Mouse (Mus musculus) left cerebral cortex, postnatal 4 days (tissue): Measurements from ENCODE around the gene Klf4. TPM values are rescaled to one million over a fixed set of nuclear protein-coding genes. Genes with fewer than 3 reads are reported as not detected.
A peak's percentile ranks its signal among the peaks of the same experiment; 100 is the strongest.

Experiments used
- DNase-seq: peaks from one replicate; pipeline ENCODE4 v3.0.0-alpha.2; 2022
- intact Hi-C: fragments of 180-260 bp; cut with DNase I; formaldehyde crosslinking; loops from one replicate; pipeline ENCODE4 v1.15.1; 2025
- total RNA-seq, 2 experiments: library from RNA; stranded (reverse); gene quantifications; 2 replicates each; pipeline ENCODE4 v1.2.3; 2021

Klf4 gene
- total RNA-seq, result 1 to 10 TPM; 5.1 to 5.8 TPM

DNA sequence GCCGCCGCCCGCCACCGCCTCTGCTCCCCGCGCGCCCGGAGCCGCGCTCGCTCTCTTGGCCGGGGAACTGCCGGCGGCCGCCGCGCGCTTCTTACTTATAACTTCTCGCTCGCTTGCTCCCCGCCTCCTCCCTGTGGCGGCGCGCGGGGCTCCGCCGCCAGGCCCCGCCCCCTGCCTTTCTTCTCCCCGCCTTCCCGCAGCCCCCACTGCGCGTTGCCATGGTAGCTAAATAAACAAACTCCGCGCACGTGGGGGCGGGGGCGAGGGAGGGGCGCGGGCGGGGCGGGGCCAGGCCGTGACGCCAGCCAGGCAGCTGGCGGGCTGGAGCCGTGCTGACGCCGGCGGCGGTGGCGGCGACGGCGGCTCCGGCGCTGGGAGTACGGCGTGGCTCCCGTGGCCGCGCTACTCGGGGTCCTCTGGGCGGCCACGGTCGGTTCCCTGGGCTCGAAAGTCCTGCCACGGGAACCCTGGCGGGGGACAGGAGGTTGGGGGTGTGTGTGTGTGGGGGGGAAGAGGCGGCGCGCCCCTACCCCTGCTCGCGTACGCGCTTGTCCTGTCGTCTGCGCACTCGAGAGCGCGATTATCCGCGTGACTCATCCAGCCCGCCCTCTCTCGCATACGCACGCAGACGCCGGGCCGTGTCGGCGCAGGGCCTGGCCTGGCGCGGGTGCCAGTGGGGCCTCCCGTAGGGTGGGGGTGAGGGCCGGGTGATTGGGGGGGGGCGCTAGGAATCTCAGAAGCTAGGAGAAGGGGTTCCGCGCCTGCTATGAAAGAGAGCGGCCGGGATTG is at the start of gene Klf4:
Klf4 (minus strand) TSS at position 60 of the 789 bp plus-strand sequence.
- peak; percentile 92 for DNase-seq
- intact Hi-C loops, result loop anchor here (5.0 to 10.0 kb wide), 4 partner anchors 122 to 1155 kb away; no protein-coding TSS in a partner anchor

DNA sequence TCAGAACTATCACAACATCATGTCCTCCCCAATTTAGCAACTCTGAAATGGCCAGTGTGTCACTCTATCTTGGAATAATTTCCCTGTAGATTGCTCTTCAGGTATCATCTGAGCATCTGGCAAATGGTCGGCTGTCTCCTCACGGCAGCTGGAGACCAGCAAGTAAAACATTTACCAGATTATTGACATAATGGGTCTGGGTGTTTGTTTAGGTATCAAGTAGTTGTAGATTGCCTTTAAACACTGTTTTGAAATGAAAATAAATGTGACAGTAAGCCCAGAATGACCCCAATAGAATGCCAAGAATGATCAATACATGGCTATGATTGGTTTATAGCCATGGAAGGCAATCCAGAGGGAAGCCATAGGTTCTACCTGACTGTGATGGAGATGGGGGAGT is 39.2 kb upstream of the Klf4 start:
- intact Hi-C loops, result no loop called here
- no peak for DNase-seq

DNA sequence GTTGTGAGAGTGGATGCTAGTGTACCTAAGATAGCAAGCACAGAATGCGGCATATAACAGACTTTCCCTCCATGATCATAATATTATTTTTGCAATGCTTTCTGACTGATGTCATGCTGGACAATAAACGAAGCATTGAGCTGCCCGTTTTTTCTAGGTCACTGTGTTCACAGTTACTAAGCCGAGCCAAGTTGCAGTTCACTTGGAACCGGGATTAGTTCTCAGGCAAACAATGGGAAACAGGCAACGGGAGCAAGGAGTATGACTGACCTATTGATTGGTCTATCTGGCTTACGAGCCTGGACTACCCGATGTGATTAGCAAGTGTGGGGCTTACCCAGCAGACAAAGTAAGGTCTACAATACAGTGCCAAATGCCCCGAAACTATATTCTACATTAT is 35.7 kb upstream of the Klf4 start:
- intact Hi-C loops, result no loop called here
- no peak for DNase-seq

DNA sequence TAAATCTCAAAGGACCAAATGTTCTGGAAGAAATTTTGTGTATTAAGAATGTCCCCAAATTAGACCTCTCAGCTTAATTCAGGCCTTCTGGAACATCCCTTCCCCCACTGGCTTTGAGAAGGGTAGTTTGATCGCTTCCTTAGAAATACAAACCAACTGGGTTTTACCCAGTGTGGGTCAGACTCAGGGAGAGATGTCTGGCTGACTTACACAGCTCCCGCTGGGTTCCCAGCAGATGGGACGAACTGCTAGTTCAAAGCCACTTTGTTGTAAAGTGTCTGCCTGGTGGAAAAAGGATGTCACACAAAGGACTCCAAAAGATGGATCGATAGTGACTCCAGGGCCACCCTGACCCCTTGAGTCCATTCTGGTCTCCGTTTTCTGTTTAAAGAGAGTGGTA is 35.3 kb upstream of the Klf4 start:
- intact Hi-C loops, result no loop called here
- peak; percentile 16 for DNase-seq

DNA sequence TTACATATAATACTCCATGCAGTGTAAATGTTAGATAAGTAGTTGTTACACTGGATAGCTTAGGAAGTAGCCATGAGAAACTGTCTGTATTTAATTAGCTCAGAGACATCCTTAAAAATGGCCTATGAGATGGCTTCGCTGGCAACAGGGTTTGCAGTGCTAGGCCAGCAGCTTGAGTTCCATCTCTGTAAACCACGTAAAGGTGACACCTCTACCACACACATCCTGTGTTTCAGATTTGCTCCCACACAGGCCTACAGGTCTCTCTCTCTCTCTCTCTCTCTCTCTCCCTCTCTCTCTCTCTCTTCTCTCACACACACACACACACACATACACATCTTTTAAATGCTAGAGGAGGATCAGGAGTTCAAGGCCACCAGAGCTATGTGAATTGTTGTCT is 32.1 kb upstream of the Klf4 start:
- intact Hi-C loops, result no loop called here
- no peak for DNase-seq

DNA sequence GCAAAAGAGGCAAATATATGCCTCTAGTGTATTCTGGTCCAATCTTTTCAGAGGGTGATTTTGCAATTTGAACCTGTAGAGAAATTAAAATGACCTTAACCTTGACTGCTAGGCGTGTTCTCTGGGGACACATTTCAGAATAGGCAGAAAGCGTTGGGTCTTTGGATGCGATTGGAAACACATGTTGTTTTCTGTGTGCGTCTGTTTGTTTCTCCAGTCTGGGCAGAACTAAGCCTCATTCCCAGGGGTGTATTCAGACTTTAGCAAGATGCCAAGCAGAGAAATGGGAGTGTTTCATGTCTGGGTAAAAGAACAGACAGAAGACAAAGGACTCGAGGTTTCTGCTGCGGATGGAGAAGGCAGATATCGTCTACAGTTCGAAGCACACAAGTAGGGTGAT is 30.8 kb upstream of the Klf4 start:
- intact Hi-C loops, result no loop called here
- DNase-seq, result no peak

DNA sequence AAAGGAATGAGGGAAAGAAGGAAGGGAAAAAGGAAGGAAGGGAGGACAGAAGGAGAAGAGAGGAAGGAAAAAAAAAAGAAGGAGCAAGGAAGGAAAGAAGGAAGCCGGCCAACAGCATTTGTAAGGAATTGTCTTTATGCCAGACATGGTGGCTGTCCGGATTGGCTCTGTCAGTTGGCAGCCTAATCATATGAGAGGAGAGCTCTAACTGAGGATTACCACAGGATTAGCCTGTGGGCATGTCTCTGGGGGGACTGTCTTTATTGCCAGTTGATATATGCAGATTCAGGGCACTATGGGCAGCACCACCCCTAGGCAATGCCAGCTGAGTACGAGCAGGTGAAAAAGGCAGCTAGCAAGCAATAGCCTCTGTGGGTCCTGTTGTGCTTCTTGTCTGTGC is 29.8 kb upstream of the Klf4 start:
- DNase-seq, result peak; percentile 53
- intact Hi-C loops, result no loop called here

DNA sequence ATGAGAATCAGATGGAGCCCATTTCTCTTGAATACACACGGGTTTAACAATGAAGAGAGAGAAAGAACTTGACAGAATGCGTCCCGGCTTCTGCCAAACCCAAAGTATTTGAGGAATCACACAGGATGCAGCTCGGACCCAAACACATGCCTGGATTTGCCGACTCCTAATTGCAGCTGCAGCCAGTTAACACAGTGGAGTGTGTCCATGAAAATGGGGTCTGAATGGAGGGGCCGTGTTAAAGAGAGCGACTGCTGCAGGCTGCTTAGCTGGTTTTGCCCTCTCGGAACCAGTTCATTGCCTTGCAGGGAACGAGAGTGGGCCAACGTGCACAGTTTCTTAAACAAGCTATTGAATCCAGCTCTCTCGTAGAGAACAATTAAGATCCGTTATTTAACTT is 14.6 kb upstream of the Klf4 start:
- intact Hi-C loops, result no loop called here
- DNase-seq, result no peak

DNA sequence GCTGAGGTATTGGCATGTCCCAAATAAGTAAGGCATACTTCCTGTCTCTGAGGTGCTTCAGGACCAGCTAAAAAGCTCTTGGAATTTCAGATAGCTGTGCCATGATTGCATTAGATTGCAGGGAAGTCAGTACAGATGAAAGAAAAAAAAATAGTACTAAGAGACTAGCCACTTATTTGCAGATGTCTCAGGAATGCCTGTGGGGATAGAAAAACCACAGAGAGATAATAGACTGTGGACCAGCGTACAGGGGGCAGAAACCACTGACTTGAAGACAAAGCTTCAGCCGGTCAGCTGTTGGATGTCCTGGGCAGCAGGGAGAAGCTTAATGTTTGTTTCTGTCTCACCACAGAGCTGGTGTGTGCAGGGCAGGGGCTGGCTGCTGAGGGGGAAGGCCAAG is 10.5 kb upstream of the Klf4 start:
- DNase-seq, result no peak
- intact Hi-C loops, result no loop called here

DNA sequence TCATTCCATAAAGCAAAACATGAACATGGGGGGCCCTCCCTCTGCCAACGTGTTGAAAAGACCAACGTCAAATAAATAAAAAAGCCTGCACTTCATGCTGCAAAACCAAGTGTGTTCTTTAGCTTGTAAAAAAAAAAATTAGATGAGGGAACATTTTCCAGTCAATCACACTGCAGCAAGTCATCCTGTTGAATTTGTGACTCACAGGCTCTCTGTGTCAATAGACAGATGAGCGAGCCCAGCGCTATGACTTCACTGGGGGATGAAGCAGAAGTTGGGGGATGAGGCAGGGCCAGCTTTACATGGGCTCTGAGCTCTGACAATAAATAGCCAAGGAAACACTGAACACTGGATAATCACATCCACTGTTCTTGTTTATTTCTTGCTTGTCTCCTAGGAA is 9.4 kb upstream of the Klf4 start:
- intact Hi-C loops, result no loop called here
- no peak for DNase-seq

DNA sequence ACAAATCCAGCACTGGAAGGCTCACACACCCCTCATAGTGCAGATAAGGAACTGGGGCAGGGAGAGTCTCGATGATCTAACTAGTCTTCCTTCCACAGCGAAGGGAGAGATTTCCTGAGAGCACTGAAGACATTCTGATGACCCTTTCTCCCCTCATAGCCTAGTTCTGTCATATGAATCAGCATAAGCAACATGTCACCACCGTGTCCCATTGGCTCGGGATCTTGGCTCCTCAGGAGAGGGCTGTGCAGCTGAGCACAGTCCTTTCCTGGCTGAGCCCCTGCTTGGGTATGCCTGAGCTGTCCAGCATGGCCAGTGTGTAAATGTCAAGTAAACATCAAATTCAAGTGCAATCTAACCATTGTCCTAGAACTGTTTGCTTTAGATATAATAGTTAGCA is 9.0 kb upstream of the Klf4 start:
- DNase-seq, result no peak
- intact Hi-C loops, result no loop called here

DNA sequence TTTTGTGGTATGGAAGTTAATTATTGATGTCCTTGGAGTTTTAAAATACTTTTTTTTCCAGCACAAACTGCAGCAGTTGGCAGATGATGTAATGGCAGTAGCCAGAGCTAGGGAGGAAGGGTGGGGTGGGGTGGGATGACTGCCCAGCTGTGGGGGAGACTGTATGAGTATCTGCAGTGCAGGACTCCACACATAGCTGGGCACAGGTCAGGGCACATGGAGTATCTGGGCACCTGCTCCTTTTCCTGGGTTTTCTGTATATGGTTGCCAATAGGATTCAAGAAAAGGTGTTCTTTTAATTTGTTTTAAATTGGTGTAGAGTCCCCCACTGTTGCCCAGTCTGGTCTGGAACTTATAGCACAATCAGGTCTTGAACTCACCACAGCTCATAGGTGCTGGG is 2.7 kb upstream of the Klf4 start:
- intact Hi-C loops, result loop anchor here (10.0 kb wide), 1 partner anchor 120 kb away; no protein-coding TSS in a partner anchor

DNA sequence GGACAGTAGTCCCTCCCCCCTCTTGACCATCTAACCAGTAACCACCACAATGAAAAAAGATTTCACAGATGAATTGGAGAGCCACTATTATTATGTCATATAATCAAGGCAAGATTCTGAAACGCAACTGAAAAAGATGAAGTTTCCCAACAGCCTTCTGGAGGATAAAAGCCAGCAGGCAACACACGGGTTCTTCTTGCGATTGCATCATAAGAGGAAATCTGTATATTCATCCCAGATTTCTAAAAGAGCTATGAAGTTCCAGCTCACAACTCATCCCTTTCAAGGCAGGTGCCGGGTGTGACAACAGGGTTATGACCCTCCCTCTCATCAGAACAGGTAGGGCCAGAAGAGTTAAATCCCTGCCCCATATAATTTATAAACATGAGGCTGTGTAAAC is 2.2 kb upstream of the Klf4 start:
- intact Hi-C loops, result loop anchor here (5.0 to 10.0 kb wide), 4 partner anchors 120 to 1153 kb away; no protein-coding TSS in a partner anchor
- no peak for DNase-seq

More for the DNA sequence above, 2.7 kb upstream of the Klf4 start:
- no peak for DNase-seq

DNA sequence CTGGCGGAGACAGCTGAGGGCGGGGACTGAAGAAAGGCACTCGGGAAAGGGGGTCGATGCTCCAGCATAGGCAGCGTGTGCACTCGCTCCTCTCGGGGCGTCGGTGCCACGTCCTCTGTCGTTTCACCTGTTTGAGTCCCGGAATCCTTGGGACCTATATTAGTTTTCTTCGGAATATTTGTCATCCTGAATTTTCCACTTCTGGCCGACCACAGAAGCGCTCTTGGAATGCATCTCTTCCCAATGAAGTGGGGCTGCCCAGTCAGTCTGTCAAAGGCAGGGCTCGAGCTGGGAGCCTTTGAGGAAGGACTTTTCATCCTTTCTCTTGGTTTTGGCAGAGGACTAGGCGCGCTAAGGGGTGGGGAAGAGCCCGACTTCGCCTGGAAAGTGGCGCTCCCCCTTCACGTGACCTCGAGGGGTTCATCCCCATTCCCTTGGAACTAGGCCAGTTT is 1.6 kb upstream of the Klf4 start:
- intact Hi-C loops, result loop anchor here (5.0 to 10.0 kb wide), 4 partner anchors 121 to 1153 kb away; no protein-coding TSS in a partner anchor
- no peak for DNase-seq

DNA sequence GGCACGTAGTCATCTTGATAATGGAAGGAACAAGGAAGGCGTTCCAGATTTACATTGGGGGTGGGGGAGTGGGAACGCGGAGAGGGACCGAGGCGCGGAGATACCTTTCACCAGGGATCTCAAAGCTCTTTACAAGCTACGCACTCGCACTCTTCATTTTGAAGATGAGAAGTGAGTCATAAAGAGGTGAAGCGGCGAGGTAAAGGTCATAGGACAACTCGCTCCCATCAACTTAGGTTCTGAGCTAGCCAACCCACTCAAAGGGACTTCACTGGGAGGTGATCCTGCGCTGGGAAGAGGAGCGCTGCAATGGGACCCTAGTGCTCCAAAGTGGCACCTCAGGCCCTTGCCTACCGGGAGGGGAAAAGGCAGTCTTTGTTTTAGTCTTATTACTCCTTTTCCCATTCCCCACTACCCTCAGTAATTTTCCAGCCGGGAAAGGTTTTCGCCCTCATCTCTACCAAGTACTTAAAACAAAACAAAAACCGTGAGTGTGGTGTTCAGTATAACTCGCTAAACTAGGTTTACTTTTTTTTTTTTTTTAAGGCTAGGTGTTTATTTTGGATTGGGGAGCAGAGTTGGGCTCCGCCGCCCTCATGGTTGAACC is 1.0 kb upstream of the Klf4 start:
- no peak for DNase-seq
- intact Hi-C loops, result loop anchor here (5.0 to 10.0 kb wide), 4 partner anchors 122 to 1154 kb away; no protein-coding TSS in a partner anchor

DNA sequence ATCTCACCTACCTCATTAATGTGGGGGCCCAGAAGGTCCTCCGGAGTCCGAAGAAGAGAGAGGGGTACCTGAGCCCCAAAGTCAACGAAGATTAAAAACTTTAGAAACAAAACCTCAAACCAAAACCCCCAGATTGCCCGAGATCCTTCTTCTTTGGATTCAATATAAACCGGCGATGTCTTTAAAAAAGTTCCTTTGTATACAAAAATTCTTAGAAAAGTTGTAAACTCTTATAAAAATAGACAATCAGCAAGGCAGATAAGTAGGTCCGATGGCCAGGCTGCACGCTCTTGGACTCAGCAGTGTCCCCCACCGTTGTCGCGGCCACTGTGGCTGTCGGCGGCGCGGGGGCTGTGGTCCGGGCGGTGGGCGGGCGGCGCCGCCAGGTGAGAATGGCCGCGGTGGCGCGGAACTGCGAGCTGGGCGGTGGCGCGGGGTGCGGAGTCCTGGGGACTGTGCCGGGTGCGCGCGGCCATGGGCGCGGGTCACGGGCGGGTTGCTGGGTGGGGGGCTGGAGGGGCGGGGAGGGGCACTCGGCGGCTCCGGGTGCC is 335 bp downstream of the Klf4 start:
- intact Hi-C loops, result loop anchor here (5.0 to 10.0 kb wide), 4 partner anchors 123 to 1155 kb away; no protein-coding TSS in a partner anchor
- DNase-seq, result no peak

DNA sequence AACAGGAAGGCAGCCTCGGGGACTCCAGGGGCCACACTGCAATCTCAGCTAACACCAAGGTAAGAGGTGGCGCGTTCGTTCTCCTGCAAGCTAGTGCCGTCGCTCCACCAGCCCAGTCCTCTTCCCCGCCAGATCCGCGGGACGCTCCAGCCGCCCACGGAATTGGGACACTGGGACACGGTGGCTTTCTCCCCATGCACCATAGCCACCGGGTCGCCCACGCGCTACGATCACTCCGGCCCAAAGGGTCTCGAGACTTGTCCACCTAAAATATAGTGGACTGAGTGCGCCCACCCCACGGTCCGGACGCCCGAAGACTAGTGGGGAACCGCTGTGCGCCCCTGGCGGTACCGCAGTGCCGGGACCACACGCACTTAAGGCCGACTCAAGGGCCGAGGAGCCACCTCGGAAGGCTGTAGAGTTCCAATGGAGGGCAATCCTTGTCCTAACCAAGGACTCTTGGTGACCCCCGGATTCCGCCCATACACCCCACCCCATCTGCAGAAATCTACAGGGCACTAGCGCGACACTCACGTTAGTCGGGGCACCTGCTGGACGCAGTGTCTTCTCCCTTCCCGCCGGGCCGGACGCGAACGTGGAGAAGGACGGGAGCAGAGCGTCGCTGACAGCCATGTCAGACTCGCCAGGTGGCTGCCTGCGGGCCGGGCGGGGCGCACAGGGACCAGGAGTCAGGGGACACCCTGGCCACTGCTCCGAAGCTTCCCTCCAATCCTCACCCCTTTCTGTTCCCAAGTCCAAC is 990 bp downstream of the Klf4 start:
- intact Hi-C loops, result loop anchor here (5.0 to 10.0 kb wide), 4 partner anchors 124 to 1156 kb away; no protein-coding TSS in a partner anchor
- DNase-seq, result peak; percentile 18

DNA sequence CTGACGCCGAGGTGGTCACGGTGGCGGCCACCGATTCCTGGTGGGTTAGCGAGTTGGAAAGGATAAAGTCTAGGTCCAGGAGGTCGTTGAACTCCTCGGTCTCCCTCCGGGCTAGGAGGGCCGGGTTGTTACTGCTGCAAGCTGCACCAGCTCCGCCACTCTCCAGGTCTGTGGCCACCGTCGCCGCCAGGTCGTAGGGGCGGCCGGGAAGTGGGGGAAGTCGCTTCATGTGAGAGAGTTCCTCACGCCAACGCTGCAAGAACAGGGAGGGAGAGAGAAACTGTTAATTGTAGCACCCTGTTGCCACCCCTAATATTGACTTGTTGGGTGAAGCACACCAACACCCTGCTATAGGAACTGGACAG is 1.6 kb downstream of the Klf4 start:
- intact Hi-C loops, result loop anchor here (5.0 to 10.0 kb wide), 4 partner anchors 124 to 1157 kb away; no protein-coding TSS in a partner anchor
- DNase-seq, result no peak

DNA sequence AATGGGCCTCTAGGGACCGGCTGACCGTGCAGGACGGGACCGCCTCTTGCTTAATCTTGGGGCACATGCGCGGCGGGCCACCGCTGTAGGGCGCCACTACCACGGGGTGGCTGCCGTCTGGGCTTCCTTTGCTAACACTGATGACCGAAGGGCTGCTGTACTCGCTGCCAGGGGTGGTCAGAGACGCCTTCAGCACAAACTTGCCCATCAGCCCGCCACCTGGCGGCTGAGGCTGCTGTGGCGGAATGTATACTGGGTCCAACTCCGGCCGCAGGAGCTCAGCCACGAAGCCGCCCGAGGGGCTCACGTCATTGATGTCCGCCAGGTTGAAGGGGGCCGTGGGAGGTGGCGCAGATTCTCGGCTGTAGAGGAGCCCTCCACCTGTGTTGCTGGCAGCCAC is 2.0 kb downstream of the Klf4 start:
- intact Hi-C loops, result loop anchor here (5.0 to 10.0 kb wide), 4 partner anchors 125 to 1157 kb away; no protein-coding TSS in a partner anchor
- DNase-seq, result peak; percentile 72

DNA sequence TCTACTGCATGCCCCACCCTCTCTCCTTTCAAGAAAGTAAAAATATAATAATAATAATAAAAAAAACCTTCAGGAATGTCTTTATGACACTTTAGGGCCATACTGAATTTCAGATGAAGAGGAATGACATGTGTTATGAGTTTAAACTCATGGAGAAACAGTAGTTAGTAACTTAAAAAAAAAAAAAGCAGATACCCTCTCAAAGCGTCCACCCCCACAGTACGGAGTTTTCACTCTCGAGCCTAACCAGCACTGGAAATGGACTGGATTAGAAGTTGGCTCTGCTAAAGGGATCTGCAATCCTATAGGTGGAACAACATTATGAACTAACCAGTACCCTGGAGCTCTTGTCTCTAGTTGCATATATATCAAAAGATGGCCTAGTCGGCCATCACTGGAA is 3.9 kb downstream of the Klf4 start:
- intact Hi-C loops, result no loop called here
- DNase-seq, result no peak

DNA sequence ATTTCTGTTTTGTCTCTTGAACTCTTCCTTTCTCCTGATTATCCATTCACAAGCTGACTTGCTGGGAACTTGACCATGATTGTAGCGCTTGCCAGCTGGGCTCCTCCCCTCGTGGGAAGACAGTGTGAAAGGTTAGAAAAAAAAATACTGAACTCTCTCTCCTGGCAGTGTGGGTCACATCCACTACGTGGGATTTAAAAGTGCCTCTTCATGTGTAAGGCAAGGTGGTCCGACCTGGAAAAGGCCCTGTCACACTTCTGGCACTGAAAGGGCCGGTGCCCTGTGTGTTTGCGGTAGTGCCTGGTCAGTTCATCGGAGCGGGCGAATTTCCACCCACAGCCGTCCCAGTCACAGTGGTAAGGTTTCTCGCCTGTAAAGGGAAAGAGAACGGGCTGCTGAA is 4.3 kb downstream of the Klf4 start:
- DNase-seq, result no peak
- intact Hi-C loops, result no loop called here
